Mouse (Mus musculus) stomach, embryonic 16.5 days (tissue): ENCODE data around the gene Insc. TPM values are rescaled to one million over a fixed set of nuclear protein-coding genes. Genes with fewer than 3 reads are reported as not detected.
"Not testable (repeated sequence)": the region's sequence is repeated elsewhere in the genome, so short reads cannot be mapped to it uniquely, and the experiment has no call there.

Experiments
- ATAC-seq: fragments of 200-750 bp; cut with Nextera tagmentation; 2 replicates; pipeline ENCODE4 v1.8.0; 2017; ENCODE audit warnings: moderate number of reproducible peaks, moderate TSS enrichment; ENCODE audit not compliant: insufficient read depth, low FRiP score
- H3K27ac ChIP-seq: fragments of 300-500 bp; sonication (generic); 2 replicates; pipeline ENCODE4 v1.5.1; 2014; ENCODE audit warnings: low read length
- H3K27me3 ChIP-seq: fragments of 300-500 bp; sonication (generic); 2 replicates; pipeline ENCODE4 v1.6.1; 2014; ENCODE audit warnings: low read length, control low read depth, mixed read lengths; ENCODE audit not compliant: control insufficient read depth, insufficient read depth
- H3K36me3 ChIP-seq: fragments of 300-500 bp; sonication (generic); 2 replicates; pipeline ENCODE4 v1.6.1; 2014; ENCODE audit warnings: low read length; ENCODE audit not compliant: control insufficient read depth, insufficient read depth
- H3K4me1 ChIP-seq: fragments of 300-500 bp; sonication (generic); 2 replicates; pipeline ENCODE4 v1.6.1; 2014; ENCODE audit warnings: low read length, control low read depth, mixed read lengths; ENCODE audit not compliant: control insufficient read depth, insufficient read depth
- H3K4me2 ChIP-seq: fragments of 300-500 bp; sonication (generic); 2 replicates; pipeline ENCODE4 v1.6.1; 2014; ENCODE audit warnings: low read depth, low read length, mixed read lengths
- H3K4me3 ChIP-seq: fragments of 300-500 bp; sonication (generic); replicated peaks from 2 replicates; pipeline ENCODE4 v1.5.1; 2014; ENCODE audit warnings: mild to moderate bottlenecking, low read length
- H3K9ac ChIP-seq: fragments of 300-500 bp; sonication (generic); 2 replicates; pipeline ENCODE4 v1.6.1; 2014; ENCODE audit warnings: low read length
- H3K9me3 ChIP-seq: fragments of 300-500 bp; sonication (generic); replicated peaks from 2 replicates; pipeline ENCODE4 v1.6.1; 2016; ENCODE audit warnings: low read length, control low read depth; ENCODE audit not compliant: control insufficient read depth
- WGBS: fragments of 180-500 bp; shearing (Covaris S2); extraction: QIAGEN DNeasy Blood & Tissue Kit; methylation state at CpG from one replicate; pipeline ENCODE4 v1.1.7; 2014; 5-methylcytosine and 5-hydroxymethylcytosine counted together
- polyA plus RNA-seq: library from polyadenylated mRNA; unstranded; fragments of >200 nt; fragmentation: Nextera tagmentation; extraction: Ambion mirVana; gene quantifications from 2 replicates; pipeline ENCODE4 v1.2.1, GENCODE M21; 2015

Insc gene
- polyA plus RNA-seq, 1 experiment from 2014 or later = 29.6 TPM

DNA sequence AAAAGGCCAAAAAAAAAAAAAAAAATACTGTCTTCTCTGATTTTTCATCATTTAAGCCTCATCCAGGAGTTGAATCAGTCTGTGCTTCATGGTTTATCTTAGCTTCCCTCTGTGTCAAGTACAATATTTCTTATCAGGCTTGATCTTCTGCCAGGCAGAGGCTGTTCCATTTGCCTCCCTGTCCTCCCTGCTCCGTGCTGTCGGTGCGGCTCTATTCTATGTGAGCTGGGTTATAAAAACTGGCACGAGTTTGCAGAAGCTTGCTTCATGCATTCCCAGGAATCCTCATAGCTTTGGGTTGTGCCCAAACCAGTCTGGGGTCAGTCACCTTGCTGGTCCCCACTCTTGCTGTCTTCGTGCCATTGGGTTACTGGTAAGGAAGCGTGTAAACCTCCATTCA is 12.3 kb upstream of the Insc start:
- no peak overlapping the region for H3K27ac ChIP-seq
- ATAC-seq = no peak
- H3K4me2 ChIP-seq = no peak overlapping the region
- H3K4me1 ChIP-seq = no peaks in the 10 kb centered on the region
- no peak overlapping the region for H3K4me3 ChIP-seq
- WGBS = 74% methylated on average over 6 of the region's 6 CpGs
- H3K9me3 ChIP-seq = no peaks in the 10 kb centered on the region
- no peaks in the 10 kb centered on the region for H3K36me3 ChIP-seq
- no peak overlapping the region for H3K9ac ChIP-seq
- no peaks in the 10 kb centered on the region for H3K27me3 ChIP-seq

- ATAC-seq, H3K36me3 ChIP-seq, H3K27me3 ChIP-seq, H3K4me3 ChIP-seq, H3K27ac ChIP-seq, H3K9me3 ChIP-seq, H3K4me1 ChIP-seq, H3K4me2 ChIP-seq, H3K9ac ChIP-seq: not testable (repeated sequence)
- 31% methylated on average over 4 of the region's 4 CpGs for WGBS
Measured at GRCm38 (mm10) chr7:114731700-114732099, 11.8 kb upstream of the Insc start.

DNA sequence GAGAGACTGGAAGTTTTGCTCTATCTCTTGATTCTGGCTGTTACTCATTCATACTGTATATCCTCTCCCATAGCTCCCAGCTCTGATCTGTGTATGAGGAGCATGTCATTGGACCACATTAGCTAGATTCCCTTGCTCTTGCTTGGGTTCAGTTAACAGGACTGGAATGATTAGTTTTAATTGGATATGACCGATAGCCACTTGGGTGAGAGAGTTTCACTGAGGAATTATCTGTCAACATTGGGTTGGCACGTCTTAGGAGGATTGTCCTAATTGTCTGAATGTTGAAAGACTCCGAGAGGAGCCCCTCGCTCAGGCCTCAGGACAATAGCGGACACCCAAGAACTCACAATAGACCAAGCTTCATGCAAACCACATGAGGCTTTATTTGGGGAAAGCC is 7.2 kb upstream of the Insc start:
- H3K4me1 ChIP-seq = no peaks in the 10 kb centered on the region
- no peak for ATAC-seq
- no peaks in the 10 kb centered on the region for H3K36me3 ChIP-seq
- no peak overlapping the region for H3K4me3 ChIP-seq
- no peaks in the 10 kb centered on the region for H3K27me3 ChIP-seq
- no peak overlapping the region for H3K27ac ChIP-seq
- no peaks in the 10 kb centered on the region for H3K9me3 ChIP-seq
- no peak overlapping the region for H3K4me2 ChIP-seq
- 77% methylated on average over 5 of the region's 5 CpGs for WGBS
- no peak overlapping the region for H3K9ac ChIP-seq

DNA sequence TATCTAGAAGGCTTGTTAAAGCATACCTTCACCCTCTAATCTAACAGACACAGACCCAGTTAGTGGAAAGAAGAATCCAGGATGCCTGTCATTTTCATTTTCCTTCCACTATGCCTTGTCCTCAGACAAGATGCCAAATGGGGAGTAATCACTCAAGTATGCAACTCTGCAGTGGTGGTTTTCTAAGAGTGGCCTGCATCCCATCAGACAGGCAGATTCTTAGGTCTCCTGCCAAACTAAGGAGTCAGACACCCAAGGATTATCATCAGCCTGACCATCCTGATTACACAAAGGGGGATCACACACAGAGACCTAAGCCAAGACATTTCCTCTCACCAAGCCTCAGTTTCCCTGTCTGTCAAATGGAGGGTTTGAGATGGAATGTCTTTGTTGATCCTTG is 5.3 kb upstream of the Insc start:
- no peak overlapping the region for H3K9ac ChIP-seq
- no peaks in the 10 kb centered on the region for H3K9me3 ChIP-seq
- no peak overlapping the region for H3K4me3 ChIP-seq
- ATAC-seq = no peak
- H3K27me3 ChIP-seq = no peaks in the 10 kb centered on the region
- H3K27ac ChIP-seq = no peak overlapping the region
- H3K36me3 ChIP-seq = no peaks in the 10 kb centered on the region
- no peaks in the 10 kb centered on the region for H3K4me1 ChIP-seq
- no peak overlapping the region for H3K4me2 ChIP-seq

DNA sequence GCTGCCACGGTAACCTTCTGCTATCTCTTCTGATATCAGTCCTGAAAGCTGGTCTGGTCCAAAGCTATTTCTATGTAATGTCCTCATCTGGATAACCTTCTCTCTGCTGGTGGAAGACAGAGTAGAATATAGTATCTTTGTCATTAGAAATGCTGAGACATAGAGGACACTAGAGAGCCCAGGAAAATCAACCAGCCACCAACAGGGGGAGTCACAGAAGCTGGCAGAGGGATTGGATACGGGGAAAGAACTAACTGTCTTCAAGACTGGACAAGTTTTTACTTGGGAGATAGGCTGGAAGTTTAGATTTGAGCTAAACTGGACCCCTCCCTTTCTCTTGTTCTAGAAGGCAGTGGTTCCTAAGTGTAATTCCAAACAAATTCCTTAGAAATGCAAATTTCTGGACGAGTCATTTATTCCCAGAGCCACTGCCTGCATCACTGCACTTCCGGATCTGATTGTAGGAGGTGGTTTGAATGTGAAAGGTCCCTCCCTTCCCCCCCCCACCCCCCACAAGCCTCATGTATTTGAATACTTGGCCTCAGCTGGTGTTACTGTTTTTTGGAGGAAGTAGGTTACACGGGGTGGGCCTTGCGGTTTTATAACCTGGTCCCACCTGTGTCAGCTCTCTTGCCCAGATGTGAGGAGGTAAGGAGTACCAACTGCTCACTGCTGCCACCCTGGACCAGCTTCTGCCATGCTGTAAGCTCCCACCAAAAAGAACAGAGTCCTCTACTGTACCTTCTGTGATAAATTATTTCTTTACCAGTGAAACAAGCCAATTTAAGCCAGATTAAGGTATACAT is 2.9 kb upstream of the Insc start:
- no peak overlapping the region for H3K27ac ChIP-seq
- H3K9me3 ChIP-seq = no peaks in the 10 kb centered on the region
- H3K4me1 ChIP-seq = no peaks in the 10 kb centered on the region; the same call in 1 of the 2 replicates
- H3K36me3 ChIP-seq = no peaks in the 10 kb centered on the region
- ATAC-seq = no peak
- H3K4me2 ChIP-seq = no peak overlapping the region
- no peak overlapping the region for H3K4me3 ChIP-seq
- H3K9ac ChIP-seq = no peak overlapping the region
- WGBS = 56% methylated on average over 6 of the region's 6 CpGs
- no peaks in the 10 kb centered on the region for H3K27me3 ChIP-seq

GRCm38 (mm10) chr7:114744639-114745245 is 1.2 kb downstream of the Insc start:
- Histone ChIP-seq H3K27ac (no peak overlapping the region), H3K9ac (no peak overlapping the region), H3K9me3 (no peaks in the 10 kb centered on the region), H3K4me1 (no peaks in the 10 kb centered on the region; the same call in 1 of the 2 replicates), H3K4me2 (peak overlapping the region; percentile 63; the same call in 1 of the 2 replicates), H3K27me3 (no peaks in the 10 kb centered on the region), H3K4me3 (peak overlapping the region; percentile 42; the same call in 1 of the 2 replicates), H3K36me3 (no peaks in the 10 kb centered on the region)
- ATAC-seq = no peak; the same call in 1 of the 2 replicates
- WGBS = 51% methylated on average over 3 of the region's 3 CpGs

DNA sequence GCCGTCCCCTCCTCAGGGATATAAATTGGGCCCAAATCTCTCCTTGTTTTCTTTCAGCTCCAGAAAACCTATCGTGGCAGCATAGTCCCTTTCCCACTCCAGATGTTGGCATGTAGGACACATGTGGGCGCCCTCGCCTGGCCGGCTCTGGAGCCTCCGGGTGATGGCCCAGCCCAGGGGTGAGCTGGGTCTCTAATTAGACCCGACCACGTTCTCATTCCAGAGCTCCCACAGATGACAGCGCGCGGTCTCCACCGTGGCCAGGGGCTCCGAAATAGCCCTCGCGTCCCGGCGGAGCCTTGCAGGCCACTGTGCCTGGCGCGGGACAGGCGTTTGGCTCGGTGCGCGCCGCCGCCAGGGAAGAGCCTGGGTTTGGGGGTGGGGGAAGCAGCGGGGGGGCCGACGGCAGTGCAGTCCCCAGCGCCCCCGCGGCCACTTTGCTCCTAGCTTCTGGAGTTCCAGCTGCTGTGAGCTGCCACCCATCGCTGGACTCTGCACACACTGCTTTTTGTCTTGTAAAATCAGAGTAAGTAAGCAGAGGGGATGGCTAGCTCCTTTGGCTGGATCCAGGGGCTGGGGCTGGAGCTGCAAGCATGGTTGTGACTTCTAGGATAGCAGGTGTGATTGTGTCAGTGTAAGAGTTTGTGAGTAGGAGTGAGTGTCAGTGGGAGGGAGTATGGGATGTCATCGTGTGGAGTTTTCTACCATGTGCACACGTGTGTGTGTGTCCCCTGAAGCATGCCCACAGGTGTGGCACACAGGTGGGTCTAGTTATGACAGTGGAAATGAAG is 2.2 kb downstream of the Insc start:
- 6% methylated on average over 34 of the region's 34 CpGs for WGBS
- H3K27ac ChIP-seq = peak overlapping the region; percentile 8; the same call in 1 of the 2 replicates

GRCm38 (mm10) chr7:114747596-114747995 is 4.1 kb downstream of the Insc start:
- no peak overlapping the region for H3K27ac ChIP-seq
- no peak overlapping the region for H3K9ac ChIP-seq
- no peak overlapping the region for H3K4me3 ChIP-seq
- ATAC-seq = no peak
- no peaks in the 10 kb centered on the region for H3K9me3 ChIP-seq
- no peak overlapping the region for H3K4me2 ChIP-seq
- H3K27me3 ChIP-seq = no peaks in the 10 kb centered on the region
- no peaks in the 10 kb centered on the region for H3K36me3 ChIP-seq
- 80% methylated on average over 3 of the region's 3 CpGs for WGBS
- H3K4me1 ChIP-seq = no peaks in the 10 kb centered on the region; the same call in 1 of the 2 replicates

More for the DNA sequence above, 2.2 kb downstream of the Insc start:
- H3K9ac ChIP-seq = peak overlapping the region; percentile 68; the same call in 1 of the 2 replicates
- H3K4me1 ChIP-seq = no peaks in the 10 kb centered on the region; the same call in 1 of the 2 replicates
- H3K36me3 ChIP-seq = no peaks in the 10 kb centered on the region
- no peaks in the 10 kb centered on the region for H3K27me3 ChIP-seq
- H3K4me2 ChIP-seq = peak overlapping the region; percentile 63
- peak overlapping the region; percentile 42 for H3K4me3 ChIP-seq
- H3K9me3 ChIP-seq = no peaks in the 10 kb centered on the region
- ATAC-seq = no peak

DNA sequence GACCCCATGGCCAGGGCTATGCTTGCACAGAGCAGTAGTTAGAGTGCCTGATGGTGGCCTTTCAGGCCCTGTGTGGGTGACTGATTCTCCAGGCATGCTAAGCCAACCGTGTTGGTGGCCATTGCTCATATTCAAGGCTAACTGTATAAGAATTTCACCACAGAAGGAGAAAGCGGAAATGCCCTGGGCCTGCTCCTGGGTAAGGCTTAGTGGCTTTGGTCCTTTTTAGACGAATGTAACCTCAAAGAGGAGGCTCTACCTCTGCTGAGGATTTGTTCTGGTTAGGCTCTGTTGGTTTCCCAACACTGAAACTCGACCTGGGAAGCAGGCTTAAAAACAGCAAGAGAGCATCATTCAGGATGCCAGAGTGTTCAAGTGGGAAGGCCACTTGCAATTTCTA is 4.7 kb downstream of the Insc start:
- no peak overlapping the region; the same call in 1 of the 2 replicates for H3K27ac ChIP-seq
- no peak overlapping the region for H3K9ac ChIP-seq

More for the DNA sequence above, 4.7 kb downstream of the Insc start:
- Histone ChIP-seq H3K36me3 (no peaks in the 10 kb centered on the region), H3K4me1 (no peaks in the 10 kb centered on the region; the same call in 1 of the 2 replicates), H3K27me3 (no peaks in the 10 kb centered on the region), H3K9me3 (no peaks in the 10 kb centered on the region), H3K4me2 (no peak overlapping the region), H3K4me3 (no peak overlapping the region)
- no peak for ATAC-seq
- WGBS = 64% methylated on average over 4 of the region's 4 CpGs
